Mouse (Mus musculus): ENCODE measurements at regions not wholly inside any gene's neighbourhood (a gene's known extent, or its start where the extent isn't known, plus 50 kb on each side); places are given as distances from the start of the nearest gene placed in this dataset.

- in situ Hi-C loops (cut with MseI, MboI) = no loop called here
Observed at GRCm38 (mm10) chr9:113305761-113306160, 402.3 kb downstream of the Pdcd6ip start.

- in situ Hi-C loops (cut with MseI, MboI) = no loop called here
Observed at GRCm38 (mm10) chr9:113302429-113302828, 405.6 kb downstream of the Pdcd6ip start.

GRCm38 (mm10) chr9:113300846-113301245 lies 407.2 kb downstream of the Pdcd6ip start:
- in situ Hi-C loops (cut with MseI, MboI) = no loop called here

- in situ Hi-C loops (cut with MseI, MboI) = no loop called here
Observed at GRCm38 (mm10) chr9:113299900-113300299, 408.2 kb downstream of the Pdcd6ip start.

- in situ Hi-C loops (cut with MseI, MboI) = no loop called here
Observed at GRCm38 (mm10) chr9:113295850-113296467, 412.1 kb downstream of the Pdcd6ip start.

- in situ Hi-C loops (cut with MseI, MboI) = no loop called here
Observed at GRCm38 (mm10) chr9:113287397-113287796, 420.7 kb downstream of the Pdcd6ip start.

- in situ Hi-C loops (cut with MseI, MboI) = no loop called here
Observed at GRCm38 (mm10) chr9:113283244-113283643, 424.8 kb downstream of the Pdcd6ip start.

GRCm38 (mm10) chr9:113270595-113270994 lies 437.5 kb downstream of the Pdcd6ip start:
- in situ Hi-C loops (cut with MseI, MboI) = no loop called here

- in situ Hi-C loops (cut with MseI, MboI) = no loop called here
Observed at GRCm38 (mm10) chr9:113267696-113268095, 440.4 kb downstream of the Pdcd6ip start.

- in situ Hi-C loops (cut with MseI, MboI) = no loop called here
Observed at GRCm38 (mm10) chr9:113263636-113264035, 444.4 kb downstream of the Pdcd6ip start.

GRCm38 (mm10) chr9:113260296-113260695 lies 447.8 kb downstream of the Pdcd6ip start:
- in situ Hi-C loops (cut with MseI, MboI) = no loop called here

GRCm38 (mm10) chr9:113258556-113258955 lies 449.5 kb downstream of the Pdcd6ip start:
- in situ Hi-C loops (cut with MseI, MboI) = no loop called here

GRCm38 (mm10) chr9:113248703-113249274 lies 459.3 kb downstream of the Pdcd6ip start:
- in situ Hi-C loops (cut with MseI, MboI) = no loop called here

- in situ Hi-C loops (cut with MseI, MboI) = no loop called here
Observed at GRCm38 (mm10) chr9:113247950-113248349, 460.1 kb downstream of the Pdcd6ip start.

GRCm38 (mm10) chr9:113243870-113244269 lies 464.2 kb downstream of the Pdcd6ip start:
- in situ Hi-C loops (cut with MseI, MboI) = no loop called here

GRCm38 (mm10) chr9:113233370-113233769 lies 474.7 kb downstream of the Pdcd6ip start:
- in situ Hi-C loops (cut with MseI, MboI) = no loop called here

GRCm38 (mm10) chr9:113229391-113229790 lies 478.7 kb downstream of the Pdcd6ip start:
- in situ Hi-C loops (cut with MseI, MboI) = no loop called here

GRCm38 (mm10) chr9:113213930-113214329 lies 494.1 kb downstream of the Pdcd6ip start:
- in situ Hi-C loops (cut with MseI, MboI) = no loop called here

GRCm38 (mm10) chr9:113212389-113212788 lies 495.7 kb downstream of the Pdcd6ip start:
- in situ Hi-C loops (cut with MseI, MboI) = no loop called here

- in situ Hi-C loops (cut with MseI, MboI) = no loop called here
Observed at GRCm38 (mm10) chr9:113208181-113208580, 499.9 kb downstream of the Pdcd6ip start.

- in situ Hi-C loops (cut with MseI, MboI) = no loop called here
Observed at GRCm38 (mm10) chr9:113199241-113199640, 508.8 kb downstream of the Pdcd6ip start.

- in situ Hi-C loops (cut with MseI, MboI) = no loop called here
Observed at GRCm38 (mm10) chr9:113195556-113195955, 512.5 kb downstream of the Pdcd6ip start.

- in situ Hi-C loops (cut with MseI, MboI) = no loop called here
Observed at GRCm38 (mm10) chr9:113192773-113193172, 515.3 kb downstream of the Pdcd6ip start.

GRCm38 (mm10) chr9:113191163-113191562 lies 516.9 kb downstream of the Pdcd6ip start:
- in situ Hi-C loops (cut with MseI, MboI) = no loop called here
